Mouse (Mus musculus) 3T3-L1 (cell line): ENCODE measurements around the gene Mrps23.

Experiments used
- DNase-seq: peaks from one replicate; pipeline ENCODE4 v3.0.0-alpha.2; 2015; ENCODE audit warnings: low read depth, low spot score

The Mrps23 gene

GRCm38 (mm10) chr11:88248636-88249035, 44.4 kb downstream of the Mrps23 start:
- DNase-seq: no peak

GRCm38 (mm10) chr11:88250568-88250967, 46.4 kb downstream of the Mrps23 start:
- DNase-seq: peak; percentile 80

GRCm38 (mm10) chr11:88251295-88251694, 47.1 kb downstream of the Mrps23 start:
- no peak for DNase-seq

GRCm38 (mm10) chr11:88251972-88252766, 48.0 kb downstream of the Mrps23 start:
- DNase-seq: peak; percentile 78

GRCm38 (mm10) chr11:88252767-88253513, 48.8 kb downstream of the Mrps23 start:
- no peak for DNase-seq

GRCm38 (mm10) chr11:88253514-88254167, 49.5 kb downstream of the Mrps23 start:
- DNase-seq: no peak

GRCm38 (mm10) chr11:88257700-88258099, 53.5 kb downstream of the Mrps23 start:
- DNase-seq: no peak

GRCm38 (mm10) chr11:88258212-88258611, 54.0 kb downstream of the Mrps23 start:
- no peak for DNase-seq

- no peak for DNase-seq
Measured at GRCm38 (mm10) chr11:88260463-88260862, 56.3 kb downstream of the Mrps23 start.
